Mouse (Mus musculus): Measurements from ENCODE around the gene Mus81. TPM values are rescaled to one million over a fixed set of nuclear protein-coding genes. Genes with fewer than 3 reads are reported as not detected.
"Not testable (repeated sequence)": the region's sequence is repeated elsewhere in the genome, so short reads cannot be mapped to it uniquely, and the experiment has no call there.

The Mus81 gene
- polyA plus RNA-seq, 1 experiment from 2014 or later = 40.9 TPM

GRCm38 (mm10) chr19:5510031-5511026 lies 22.1 kb upstream of the Mus81 start, which contains the start of gene Snx32:
Snx32 (minus strand) TSS chr19:5510538.
- H3K4me1 ChIP-seq = peaks cover 21% of the 10 kb centered on the region
- peak; percentile 93 for DNase-seq (ENCODE audit: extremely low spot score, low spot score)
- no peaks in the 10 kb centered on the region for H3K36me3 ChIP-seq (replicated peaks)
- peaks cover 8% of the 10 kb centered on the region; the same call in 1 of the 2 replicates for H3K27me3 ChIP-seq (ENCODE audit: poor library complexity, severe bottlenecking)
- H3K9me3 ChIP-seq = peaks cover 14% of the 10 kb centered on the region
- H3K4me3 ChIP-seq = peak within 1 kb of the TSS; percentile 57
- 2% methylated on average over 47 of the region's 47 CpGs for WGBS
- H3K27ac ChIP-seq = peak within 1 kb of the TSS; percentile 84

- H3K4me1 ChIP-seq = no peaks in the 10 kb centered on the region
- H3K9me3 ChIP-seq = peaks cover 8% of the 10 kb centered on the region; the same call in 1 of the 2 replicates
- no peaks in the 10 kb centered on the region for H3K27me3 ChIP-seq (ENCODE audit: poor library complexity, severe bottlenecking)
- no peak for DNase-seq (ENCODE audit: extremely low spot score, low spot score)
- 58% methylated on average over 17 of the region's 17 CpGs for WGBS
- H3K27ac ChIP-seq = no peak within 1 kb of the TSS
- H3K36me3 ChIP-seq (replicated peaks) = peaks cover 4% of the 10 kb centered on the region; the same call in 1 of the 2 replicates
- no peak within 1 kb of the TSS for H3K4me3 ChIP-seq
Observed at GRCm38 (mm10) chr19:5503687-5504086, 15.5 kb upstream of the Mus81 start, which contains the start of gene 1700020D05Rik. 1700020D05Rik (minus strand) TSS chr19:5503787.

GRCm38 (mm10) chr19:5500330-5500875 lies 12.2 kb upstream of the Mus81 start:
- no peak overlapping the region for H3K4me3 ChIP-seq
- H3K27me3 ChIP-seq (ENCODE audit: poor library complexity, severe bottlenecking) = no peaks in the 10 kb centered on the region
- DNase-seq (ENCODE audit: extremely low spot score, low spot score) = no peak
- 84% methylated on average over 2 of the region's 2 CpGs for WGBS
- no peaks in the 10 kb centered on the region for H3K9me3 ChIP-seq
- H3K36me3 ChIP-seq (replicated peaks) = peaks cover 36% of the 10 kb centered on the region
- no peak overlapping the region for H3K27ac ChIP-seq
- 0 out of 2 replicates have a peak, but pooled peaks cover 3% of the 10 kb centered on the region for H3K4me1 ChIP-seq

- Histone ChIP-seq H3K4me3 (no peak overlapping the region; the same call in 1 of the 2 replicates), H3K36me3 (replicated peaks) (peaks cover 67% of the 10 kb centered on the region)
Observed at GRCm38 (mm10) chr19:5496052-5496370, 7.8 kb upstream of the Mus81 start.

GRCm38 (mm10) chr19:5495353-5496051 lies 7.3 kb upstream of the Mus81 start:
- no peak overlapping the region; the same call in 1 of the 2 replicates for H3K4me3 ChIP-seq
- 81% methylated on average over 12 of the region's 12 CpGs for WGBS
- H3K27ac ChIP-seq = no peak overlapping the region
- DNase-seq (ENCODE audit: extremely low spot score, low spot score) = no peak
- no peaks in the 10 kb centered on the region for H3K9me3 ChIP-seq
- H3K36me3 ChIP-seq (replicated peaks) = peaks cover 67% of the 10 kb centered on the region
- no peaks in the 10 kb centered on the region for H3K27me3 ChIP-seq (ENCODE audit: poor library complexity, severe bottlenecking)
- peaks cover 23% of the 10 kb centered on the region for H3K4me1 ChIP-seq

More at GRCm38 (mm10) chr19:5496052-5496370, 7.8 kb upstream of the Mus81 start:
- no peak overlapping the region for H3K27ac ChIP-seq
- H3K27me3 ChIP-seq (ENCODE audit: poor library complexity, severe bottlenecking) = no peaks in the 10 kb centered on the region
- no peak for DNase-seq (ENCODE audit: extremely low spot score, low spot score)
- H3K4me1 ChIP-seq = peaks cover 23% of the 10 kb centered on the region
- 88% methylated on average over 16 of the region's 16 CpGs for WGBS
- no peaks in the 10 kb centered on the region for H3K9me3 ChIP-seq

- no peaks in the 10 kb centered on the region for H3K9me3 ChIP-seq
- DNase-seq (ENCODE audit: extremely low spot score, low spot score) = no peak
- peaks cover 34% of the 10 kb centered on the region for H3K4me1 ChIP-seq
- H3K36me3 ChIP-seq (replicated peaks) = peaks cover 67% of the 10 kb centered on the region
- no peaks in the 10 kb centered on the region for H3K27me3 ChIP-seq (ENCODE audit: poor library complexity, severe bottlenecking)
- peak overlapping the region; percentile 14; the same call in 1 of the 2 replicates for H3K4me3 ChIP-seq
- WGBS = 87% methylated on average over 3 of the region's 3 CpGs
- no peak overlapping the region for H3K27ac ChIP-seq
Observed at GRCm38 (mm10) chr19:5494314-5494713, 6.1 kb upstream of the Mus81 start.

GRCm38 (mm10) chr19:5493301-5493721 lies 5.1 kb upstream of the Mus81 start:
- peak overlapping the region; percentile 8; the same call in 1 of the 2 replicates for H3K4me3 ChIP-seq
- peaks cover 44% of the 10 kb centered on the region for H3K4me1 ChIP-seq
- WGBS = 79% methylated on average over 9 of the region's 9 CpGs
- H3K36me3 ChIP-seq (replicated peaks) = peaks cover 65% of the 10 kb centered on the region
- H3K27ac ChIP-seq; H3K27me3 ChIP-seq (ENCODE audit: poor library complexity, severe bottlenecking); DNase-seq (ENCODE audit: extremely low spot score, low spot score); H3K9me3 ChIP-seq: not testable (repeated sequence)

GRCm38 (mm10) chr19:5492641-5493040 lies 4.4 kb upstream of the Mus81 start:
- Histone ChIP-seq H3K4me1 (peaks cover 48% of the 10 kb centered on the region), H3K36me3 (replicated peaks) (peaks cover 58% of the 10 kb centered on the region), H3K9me3 (no peaks in the 10 kb centered on the region), H3K27ac (no peak overlapping the region), H3K4me3 (no peak overlapping the region; the same call in 1 of the 2 replicates), H3K27me3 (ENCODE audit: poor library complexity, severe bottlenecking) (no peaks in the 10 kb centered on the region)
- 91% methylated on average over 4 of the region's 4 CpGs for WGBS
- no peak for DNase-seq (ENCODE audit: extremely low spot score, low spot score)

- Histone ChIP-seq H3K4me1 (peaks cover 59% of the 10 kb centered on the region), H3K27me3 (ENCODE audit: poor library complexity, severe bottlenecking) (no peaks in the 10 kb centered on the region), H3K4me3 (peak overlapping the region; percentile 99), H3K27ac (peak overlapping the region; percentile 99), H3K36me3 (replicated peaks) (peaks cover 47% of the 10 kb centered on the region), H3K9me3 (no peaks in the 10 kb centered on the region)
- DNase-seq (ENCODE audit: extremely low spot score, low spot score) = peak; percentile 82
- under 1% methylated on average over 59 of the region's 59 CpGs for WGBS
Observed at GRCm38 (mm10) chr19:5490898-5491708, 2.9 kb upstream of the Mus81 start.

- Histone ChIP-seq H3K36me3 (replicated peaks) (peaks cover 47% of the 10 kb centered on the region), H3K9me3 (no peaks in the 10 kb centered on the region), H3K27me3 (ENCODE audit: poor library complexity, severe bottlenecking) (no peaks in the 10 kb centered on the region), H3K27ac (peak within 1 kb of the TSS; percentile 99), H3K4me1 (peaks cover 55% of the 10 kb centered on the region), H3K4me3 (peak within 1 kb of the TSS; percentile 99)
- peak; percentile 96 for DNase-seq (ENCODE audit: extremely low spot score, low spot score)
- WGBS = under 1% methylated on average over 62 of the region's 62 CpGs
Observed at GRCm38 (mm10) chr19:5490313-5490897, 2.2 kb upstream of the Mus81 start, which contains the start of gene Cfl1. Cfl1 (plus strand) TSS chr19:5490455.

- H3K4me1 ChIP-seq = peaks cover 55% of the 10 kb centered on the region
- WGBS = 63% methylated on average over 10 of the region's 10 CpGs
Observed at GRCm38 (mm10) chr19:5489721-5490120, 1.5 kb upstream of the Mus81 start.

More at GRCm38 (mm10) chr19:5489721-5490120, 1.5 kb upstream of the Mus81 start:
- Histone ChIP-seq H3K27ac (peak overlapping the region; percentile 99), H3K36me3 (replicated peaks) (peaks cover 48% of the 10 kb centered on the region), H3K4me3 (peak overlapping the region; percentile 99)
- not testable (repeated sequence) for H3K9me3 ChIP-seq; H3K27me3 ChIP-seq (ENCODE audit: poor library complexity, severe bottlenecking); DNase-seq (ENCODE audit: extremely low spot score, low spot score)
